Mouse (Mus musculus) heart, postnatal 0 days (tissue): ENCODE results near the gene Trim26.

Experiments used
- CTCF ChIP-seq: IDR thresholded peaks from 2 replicates; pipeline ENCODE4 v1.5.1; 2016; ENCODE audit warnings: antibody characterized with exemption, control low read depth, low read depth
- EP300 ChIP-seq: IDR thresholded peaks from 2 replicates; pipeline ENCODE4 v1.6.1; 2016; ENCODE audit warnings: antibody characterized with exemption, low read depth

- TF ChIP-seq CTCF (no peak), EP300 (no peak)
Observed at GRCm38 (mm10) chr17:36828488-36828887, 8.4 kb upstream of the Trim26 start.
